Mouse (Mus musculus): ENCODE data around the gene Ptpro.

Gene Ptpro

GRCm38 (mm10) chr6:137292421-137292820 is 40.3 kb downstream of the Ptpro start:
- DNase-seq (ENCODE audit: low read depth in 1 of 2, low spot score in 2 of 2), result no peak

DNA sequence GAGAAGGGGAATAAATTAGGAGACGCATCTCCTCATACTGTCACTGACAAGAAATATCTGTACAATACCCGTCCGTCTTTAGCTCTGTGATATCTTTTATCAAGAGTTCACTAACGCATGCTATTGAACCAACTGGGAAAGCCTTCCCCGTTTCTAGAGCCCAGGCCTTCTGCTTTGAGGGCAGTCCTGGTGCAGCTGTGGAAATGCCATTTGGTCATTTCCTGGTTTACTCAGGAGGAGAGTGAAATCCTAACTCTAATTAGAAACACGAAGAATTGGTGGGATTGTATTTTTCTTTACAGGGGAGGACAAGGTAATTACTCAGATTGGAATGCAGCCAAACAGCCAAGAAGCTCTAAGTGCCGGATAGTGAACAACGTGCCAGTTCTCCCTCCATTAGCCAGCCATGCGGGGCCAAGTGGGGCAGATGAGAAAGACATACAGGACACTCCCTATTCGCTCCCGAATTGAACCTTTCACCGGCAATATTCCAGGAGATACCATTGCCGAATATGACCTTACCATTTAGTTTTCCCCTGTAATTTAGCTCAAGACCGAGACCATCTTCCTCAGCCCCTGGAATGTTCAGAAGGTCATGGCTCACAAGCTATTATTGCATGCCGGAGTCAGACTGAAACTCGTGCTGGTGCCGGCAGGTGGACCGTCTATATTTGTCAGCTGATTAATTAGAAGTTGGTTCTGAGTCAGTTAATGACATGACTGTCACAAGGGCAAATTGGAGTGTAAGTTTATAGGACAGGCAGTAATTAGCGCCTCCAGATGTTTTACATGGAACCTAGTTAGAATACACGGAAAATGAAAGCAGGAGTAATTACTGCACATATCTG is 43.1 kb downstream of the Ptpro start:
- no peak for DNase-seq (ENCODE audit: low read depth in 1 of 2, low spot score in 2 of 2)

GRCm38 (mm10) chr6:137302561-137302960 is 50.4 kb downstream of the Ptpro start:
- peak in 1 of 2 experiments; percentile 3 for DNase-seq (ENCODE audit: low read depth in 1 of 2, low spot score in 2 of 2)

- DNase-seq (ENCODE audit: low read depth in 1 of 2, low spot score in 2 of 2), result no peak
These were observed 51.7 kb downstream of the Ptpro start for GRCm38 (mm10) chr6:137303824-137304223.

- DNase-seq (ENCODE audit: low read depth in 1 of 2, low spot score in 2 of 2), result no peak
These were observed 63.1 kb downstream of the Ptpro start for GRCm38 (mm10) chr6:137315265-137315664.

DNA sequence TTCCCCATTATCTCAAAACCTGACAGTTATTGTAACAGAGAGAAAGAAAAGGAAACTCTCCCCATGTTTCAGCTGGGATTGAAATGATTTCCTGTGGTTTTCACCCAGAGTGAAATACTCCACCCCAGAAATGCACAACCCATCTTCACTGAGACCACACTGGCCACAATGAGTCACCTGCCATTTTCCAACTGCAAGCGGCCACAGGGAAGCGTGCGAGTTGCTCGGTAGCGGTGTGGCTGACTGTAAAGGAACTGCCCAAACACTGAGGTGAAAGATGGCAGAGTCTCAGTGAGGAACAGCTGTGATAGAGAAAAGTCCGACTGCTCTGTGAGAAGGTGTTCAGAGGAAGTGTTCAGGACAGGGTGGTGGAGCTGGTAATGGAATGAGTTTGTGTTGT is 64.2 kb downstream of the Ptpro start:
- peak in 1 of 2 experiments; percentile 1 for DNase-seq (ENCODE audit: low read depth in 1 of 2, low spot score in 2 of 2)

DNA sequence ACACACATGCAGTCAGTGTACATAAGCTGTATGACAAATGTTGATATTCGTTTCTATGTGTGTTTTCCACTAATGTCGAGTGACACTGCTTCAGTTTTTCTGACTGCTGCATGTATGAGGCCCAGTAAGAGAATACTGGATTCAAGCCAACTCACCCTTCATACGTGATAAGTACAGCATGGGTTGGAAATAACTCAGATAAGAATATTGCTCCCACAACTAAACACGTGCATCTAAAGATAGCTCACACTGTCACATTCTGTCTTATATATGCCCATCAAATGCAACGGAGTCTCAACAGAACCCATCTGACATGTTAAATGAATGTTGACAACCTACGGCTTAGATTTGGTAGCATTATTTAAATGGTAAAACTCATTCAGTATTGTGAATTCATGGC is 65.4 kb downstream of the Ptpro start:
- no peak for DNase-seq (ENCODE audit: low read depth in 1 of 2, low spot score in 2 of 2)

GRCm38 (mm10) chr6:137318242-137318861 is 66.2 kb downstream of the Ptpro start:
- DNase-seq (ENCODE audit: low read depth in 1 of 2, low spot score in 2 of 2), result no peak

GRCm38 (mm10) chr6:137319658-137320057 is 67.5 kb downstream of the Ptpro start:
- no peak for DNase-seq (ENCODE audit: low read depth in 1 of 2, low spot score in 2 of 2)

GRCm38 (mm10) chr6:137327718-137328117 is 75.6 kb downstream of the Ptpro start:
- no peak for DNase-seq (ENCODE audit: low read depth in 1 of 2, low spot score in 2 of 2)

- DNase-seq (ENCODE audit: low read depth in 1 of 2, low spot score in 2 of 2), result no peak
These were observed 76.1 kb downstream of the Ptpro start for GRCm38 (mm10) chr6:137328228-137328627.

DNA sequence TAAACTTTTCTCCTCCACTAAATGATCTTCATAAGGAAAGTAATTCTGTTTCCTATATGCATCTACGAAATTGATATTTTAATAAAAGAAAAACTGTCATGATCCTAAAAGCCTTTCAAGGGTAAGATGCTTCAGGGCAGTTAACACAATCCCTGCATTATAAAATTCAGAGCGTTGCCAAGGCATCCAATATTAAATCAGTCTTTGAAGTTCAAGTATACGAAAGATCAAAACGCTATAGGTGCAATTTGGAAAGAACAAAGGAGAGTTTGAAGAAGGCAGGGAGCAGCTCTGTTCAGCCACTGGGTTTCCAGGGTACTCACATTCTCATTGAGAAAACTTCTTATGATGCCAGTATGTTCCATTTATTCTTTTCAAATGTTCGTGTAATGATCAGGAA is 78.7 kb downstream of the Ptpro start:
- DNase-seq (ENCODE audit: low read depth in 1 of 2, low spot score in 2 of 2), result no peak

GRCm38 (mm10) chr6:137331826-137332225 is 79.7 kb downstream of the Ptpro start:
- DNase-seq (ENCODE audit: low read depth in 1 of 2, low spot score in 2 of 2), result no peak

- no peak for DNase-seq (ENCODE audit: low read depth in 1 of 2, low spot score in 2 of 2)
These were observed 87.0 kb downstream of the Ptpro start for GRCm38 (mm10) chr6:137339071-137339470.

DNA sequence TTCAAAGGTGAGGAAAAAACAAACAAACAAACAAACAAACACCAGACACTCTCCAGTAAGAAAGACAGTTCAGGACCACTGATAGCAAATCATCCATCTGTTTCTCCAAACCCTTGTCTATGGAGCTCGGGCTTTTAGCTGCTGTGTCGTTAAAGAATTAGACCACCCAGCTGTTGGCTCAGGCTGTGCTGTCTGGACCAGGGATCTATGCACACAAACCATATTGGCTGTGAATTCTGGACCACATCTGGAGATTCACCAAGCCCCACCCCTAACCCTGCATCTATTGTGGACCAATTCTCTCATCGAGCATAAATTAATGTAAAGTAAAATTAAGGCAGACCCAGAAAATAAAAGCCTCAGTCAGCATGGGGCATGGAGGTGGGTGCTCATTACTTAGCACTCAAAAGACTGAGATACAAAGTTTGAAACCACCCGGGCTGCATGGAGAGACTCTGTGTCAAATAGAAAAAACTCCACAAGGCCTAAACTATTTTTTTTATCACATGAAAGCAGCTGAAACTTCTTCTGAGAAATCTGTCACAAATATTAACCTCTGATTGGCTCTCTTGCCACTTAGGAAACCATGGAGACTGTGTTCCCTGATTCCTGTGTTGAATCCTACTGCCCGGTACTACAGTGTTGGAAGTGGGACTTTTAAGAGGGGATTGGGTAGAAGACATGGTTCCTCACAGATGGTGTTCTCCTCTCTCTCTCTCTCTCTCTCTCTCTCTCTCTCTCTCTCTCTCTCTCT is 91.7 kb downstream of the Ptpro start:
- DNase-seq (ENCODE audit: low read depth in 1 of 2, low spot score in 2 of 2), result no peak

DNA sequence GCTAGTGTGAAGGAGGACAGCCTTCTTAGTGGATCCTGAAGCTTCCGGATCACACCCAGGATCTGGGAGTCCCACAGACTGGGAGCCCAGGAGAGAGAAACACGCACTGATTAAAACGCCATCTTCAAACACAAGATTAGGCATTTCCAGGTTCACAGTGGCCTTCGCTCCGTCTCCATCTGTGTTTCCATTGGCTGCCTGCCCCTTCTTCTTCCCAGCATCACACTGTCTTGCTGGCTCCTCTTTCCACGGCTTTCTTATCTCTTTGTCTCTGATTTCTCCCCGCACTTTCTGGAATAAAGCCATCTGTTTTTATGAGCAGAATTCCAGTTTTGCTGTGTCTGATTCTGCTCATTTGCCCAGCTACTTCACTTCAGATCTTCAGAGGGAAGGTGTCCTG is 108.0 kb downstream of the Ptpro start:
- DNase-seq (ENCODE audit: low read depth in 1 of 2, low spot score in 2 of 2), result no peak

GRCm38 (mm10) chr6:137362216-137362615 is 110.1 kb downstream of the Ptpro start:
- DNase-seq (ENCODE audit: low read depth in 1 of 2, low spot score in 2 of 2), result no peak

DNA sequence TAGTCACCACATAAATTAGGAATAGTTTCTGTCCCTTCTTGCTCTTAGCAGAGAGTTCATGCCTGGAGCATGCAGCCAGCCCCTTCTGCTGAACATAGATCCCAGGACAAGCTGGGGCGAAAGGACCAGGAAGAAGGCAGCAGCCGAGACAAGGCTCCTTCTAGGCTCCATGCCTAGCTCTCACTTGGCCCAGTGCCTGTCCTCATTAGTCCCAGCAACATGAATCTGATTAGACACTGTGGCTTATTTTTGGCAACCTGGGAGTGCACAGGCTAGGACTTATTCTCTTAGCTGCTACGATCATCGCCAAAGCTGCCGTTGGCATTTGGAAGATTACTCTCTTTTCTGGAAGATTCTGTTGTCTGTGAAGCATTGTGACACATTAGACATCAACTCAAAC is 112.6 kb downstream of the Ptpro start:
- DNase-seq (ENCODE audit: low read depth in 1 of 2, low spot score in 2 of 2), result no peak

DNA sequence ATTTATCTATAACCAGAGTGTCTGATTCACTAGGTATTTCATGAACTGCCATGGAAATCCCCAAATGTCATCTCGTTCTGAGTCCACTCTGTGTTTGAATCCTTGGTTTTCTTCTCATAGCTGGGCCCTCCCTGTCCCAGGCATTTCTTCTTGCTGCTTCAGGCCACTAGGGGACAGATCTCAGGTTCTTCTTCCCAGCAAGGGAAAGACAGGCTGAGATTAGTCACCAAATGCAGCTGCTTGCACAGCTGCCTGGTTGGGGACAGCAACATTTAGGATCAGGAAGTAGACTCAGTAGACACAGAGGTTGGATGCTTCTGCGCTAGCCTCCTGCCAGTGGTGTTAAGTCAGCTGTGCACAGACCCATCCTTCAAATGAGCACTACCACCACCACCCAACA is 113.5 kb downstream of the Ptpro start:
- DNase-seq (ENCODE audit: low read depth in 1 of 2, low spot score in 2 of 2), result no peak

DNA sequence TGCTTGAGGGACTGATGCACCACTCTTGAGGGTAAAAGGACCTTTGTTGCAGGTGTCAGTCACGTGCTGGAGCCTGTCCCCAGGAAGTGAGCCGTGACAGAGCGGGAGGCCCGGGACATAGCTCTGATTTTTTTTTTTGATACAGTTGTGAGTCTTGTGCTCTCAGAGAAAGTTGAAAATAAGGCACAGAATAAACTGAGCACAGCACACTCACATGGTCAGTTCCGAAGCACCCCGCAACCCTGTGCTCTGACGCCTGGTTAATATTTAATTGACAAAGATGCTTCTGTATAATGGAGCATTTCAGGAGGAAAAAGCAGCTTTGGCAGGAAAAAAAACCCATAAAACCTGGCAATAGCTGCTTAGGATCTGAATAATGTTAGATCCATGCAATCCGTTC is 118.6 kb downstream of the Ptpro start:
- no peak for DNase-seq (ENCODE audit: low read depth in 1 of 2, low spot score in 2 of 2)

GRCm38 (mm10) chr6:137371455-137371854 is 119.3 kb downstream of the Ptpro start:
- DNase-seq (ENCODE audit: low read depth in 1 of 2, low spot score in 2 of 2), result no peak

GRCm38 (mm10) chr6:137373920-137374319 is 121.8 kb downstream of the Ptpro start:
- DNase-seq (ENCODE audit: low read depth in 1 of 2, low spot score in 2 of 2), result no peak

All from monocyte, adult 2 months (primary cell).